Mouse (Mus musculus): Measurements from ENCODE around the gene Teddm1b.
A peak's percentile ranks its signal among the peaks of the same experiment; 100 is the strongest.
"Not testable (repeated sequence)": the region's sequence is repeated elsewhere in the genome, so short reads cannot be mapped to it uniquely, and the experiment has no call there.

Gene Teddm1b

DNA sequence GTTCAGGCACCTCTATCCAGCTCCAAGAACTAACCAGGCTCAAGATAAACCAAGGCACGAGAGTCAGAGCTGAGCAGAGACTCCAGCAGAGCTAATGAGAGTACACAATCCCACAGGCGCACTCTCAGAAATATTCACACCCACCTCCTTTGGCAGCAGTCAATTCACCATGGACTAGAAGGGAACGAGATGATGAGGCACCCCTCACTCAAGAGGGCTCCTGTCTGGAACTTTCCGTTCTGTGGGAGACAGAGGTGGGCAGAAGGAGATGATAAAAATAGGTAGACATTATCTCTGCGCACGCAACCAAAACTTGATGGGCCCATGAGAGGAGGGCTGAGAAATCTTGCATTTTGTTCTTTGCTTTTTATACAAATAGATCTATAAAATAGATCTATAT, at the start of gene Teddm1b:
Gene Teddm1b (plus strand): TSS at position 301 of the 400 bp plus-strand sequence.
- no peak for DNase-seq

DNA sequence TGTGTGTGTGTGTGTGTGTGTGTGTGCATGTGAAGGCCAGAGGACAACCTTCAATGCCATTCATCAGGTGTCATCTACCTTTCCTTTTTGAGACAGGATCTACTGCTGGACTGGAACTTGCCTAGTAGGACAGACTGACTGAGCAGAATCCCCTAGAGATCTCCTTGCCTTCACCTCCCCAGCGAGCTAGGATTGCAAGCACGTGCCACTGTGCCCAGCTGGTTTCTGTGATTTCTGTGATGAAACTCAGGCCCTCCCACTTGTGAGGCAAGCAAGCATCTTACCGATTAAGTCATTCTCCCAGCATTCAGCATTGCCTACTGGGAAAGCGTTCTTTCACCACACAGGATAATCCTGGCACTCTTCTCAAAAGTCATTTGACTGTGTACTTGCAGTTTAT, 43.4 kb upstream of the Teddm1b start:
- DNase-seq: no peak

GRCm38 (mm10) chr1:153836036-153836435, 38.1 kb upstream of the Teddm1b start:
- no peak for DNase-seq

GRCm38 (mm10) chr1:153842121-153842740, 31.9 kb upstream of the Teddm1b start:
- no peak for DNase-seq

DNA sequence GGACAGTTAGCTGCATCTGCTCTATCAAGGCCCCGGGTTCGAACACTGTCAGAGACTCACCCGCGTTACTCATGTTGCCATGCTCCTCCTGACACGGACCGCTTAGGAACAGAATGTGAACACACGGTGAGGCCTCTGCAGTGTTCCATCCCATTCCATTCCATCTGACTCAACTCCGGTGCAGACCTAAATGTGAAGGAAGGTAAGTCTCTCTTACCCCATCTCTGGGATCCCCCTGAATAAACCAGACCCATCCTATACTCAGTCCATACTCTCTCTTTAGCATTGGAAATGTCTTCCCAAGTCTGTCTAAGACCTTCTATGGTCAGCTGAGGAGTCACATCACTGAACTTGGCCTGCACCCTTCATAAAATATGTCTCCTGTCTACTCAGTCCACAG, 30.1 kb upstream of the Teddm1b start, which contains the start of gene Rgsl1:
Gene Rgsl1 (minus strand): TSS at position 101 of the 400 bp plus-strand sequence.
- DNase-seq: no peak

- DNase-seq: no peak
Measured at GRCm38 (mm10) chr1:153846420-153846819, 27.7 kb upstream of the Teddm1b start.

GRCm38 (mm10) chr1:153846867-153847266, 27.3 kb upstream of the Teddm1b start:
- DNase-seq: no peak

DNA sequence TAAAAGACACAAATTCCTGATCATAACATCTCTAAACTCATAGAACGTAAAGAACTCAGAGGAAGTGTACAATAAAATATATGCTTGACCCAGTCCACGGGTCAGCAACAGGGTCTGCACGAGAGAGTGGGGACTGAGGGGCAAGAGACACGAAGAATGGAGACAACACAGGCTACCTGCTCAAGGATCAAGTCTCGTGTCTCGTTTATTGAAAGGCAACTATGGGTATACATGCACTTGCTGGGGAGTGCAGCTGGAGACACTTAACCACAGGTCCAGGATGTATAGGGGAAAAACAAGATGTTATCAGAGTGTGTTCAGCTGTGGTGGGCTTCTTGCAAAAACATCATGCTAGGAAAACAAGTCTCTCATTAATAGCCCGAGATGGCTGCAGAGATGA, 21.4 kb upstream of the Teddm1b start:
- DNase-seq: not testable (repeated sequence)

DNA sequence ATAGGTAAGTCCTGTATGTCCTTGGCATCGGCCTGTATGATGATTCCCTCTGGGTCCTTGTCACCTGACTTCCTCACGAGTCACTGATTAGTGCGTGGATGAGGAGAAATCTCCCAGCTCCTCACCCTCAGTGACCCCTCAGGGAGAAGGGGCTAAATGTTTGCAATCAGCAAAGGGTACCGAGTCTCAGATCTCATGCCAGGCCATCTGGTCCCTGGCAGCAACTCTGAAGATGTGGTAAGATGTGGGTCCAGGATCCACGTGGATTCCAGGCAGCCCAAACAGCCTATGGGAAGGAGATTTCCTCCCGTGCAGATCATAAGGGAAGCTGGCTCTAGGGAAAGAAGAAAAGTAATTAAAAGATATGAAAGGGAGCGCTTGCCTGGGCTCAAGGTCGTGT, 18.2 kb upstream of the Teddm1b start:
- no peak for DNase-seq

- DNase-seq: not testable (repeated sequence)
Measured at GRCm38 (mm10) chr1:153880391-153880790, 6.2 kb downstream of the Teddm1b start.

- no peak for DNase-seq
Measured at GRCm38 (mm10) chr1:153886024-153886633, 12.0 kb downstream of the Teddm1b start.

- no peak for DNase-seq
Measured at GRCm38 (mm10) chr1:153890121-153890520, 16.0 kb downstream of the Teddm1b start.

DNA sequence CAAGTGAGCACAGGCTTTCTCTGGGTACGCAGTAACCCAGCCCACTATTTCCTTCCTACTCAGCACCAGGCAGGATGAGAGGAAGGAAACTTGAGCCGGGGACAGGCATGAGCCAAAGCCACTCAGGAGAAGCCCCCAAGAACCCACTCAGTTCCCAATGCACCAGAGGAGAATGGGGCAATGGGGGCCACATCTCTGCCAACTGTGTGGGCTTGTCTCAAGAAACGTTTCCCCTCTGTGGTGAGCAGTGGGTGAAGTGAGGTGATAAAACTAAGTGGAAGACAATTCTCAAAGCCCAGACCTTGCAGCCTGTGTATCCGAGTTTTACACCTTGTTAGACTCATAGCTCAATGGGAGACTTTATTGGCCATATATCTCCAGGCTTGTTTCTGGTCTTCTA, 17.3 kb downstream of the Teddm1b start, which contains the start of gene Teddm1a:
Gene Teddm1a (plus strand): TSS at position 301 of the 400 bp plus-strand sequence.
- no peak for DNase-seq

GRCm38 (mm10) chr1:153893746-153894145, 19.6 kb downstream of the Teddm1b start:
- DNase-seq: no peak

DNA sequence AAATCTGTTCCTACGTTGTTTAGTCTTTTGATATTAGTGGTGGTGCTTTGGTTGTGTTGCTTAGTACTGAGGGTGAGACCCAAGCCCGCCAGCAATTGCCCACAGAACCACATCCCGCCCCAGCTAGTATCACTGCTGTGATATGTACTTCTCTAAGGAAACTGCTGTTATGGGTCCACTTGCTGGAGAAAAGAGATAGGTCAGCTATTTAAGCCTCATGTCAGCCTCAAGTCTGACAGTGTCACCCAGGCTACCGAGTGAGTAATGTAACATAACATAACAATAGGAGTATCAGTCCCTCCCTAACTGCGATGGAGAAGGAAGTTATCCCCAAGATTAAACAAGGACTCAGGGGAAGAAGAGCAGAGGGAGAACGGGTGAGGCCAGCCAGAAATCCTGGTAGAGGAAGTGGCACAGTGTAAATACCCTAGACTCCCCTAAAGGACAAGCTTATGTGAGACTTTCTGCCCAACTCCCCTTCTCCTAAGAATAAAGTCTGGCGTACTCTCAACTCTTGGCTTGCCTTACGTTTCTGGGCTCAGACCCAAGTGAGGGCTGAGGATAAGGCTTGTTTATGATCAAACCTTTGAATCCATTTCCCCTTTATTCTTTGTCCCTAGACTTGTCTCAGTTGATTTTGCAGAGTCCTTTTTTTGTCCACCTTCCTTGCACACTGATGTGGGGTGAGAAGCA, 20.2 kb downstream of the Teddm1b start:
- DNase-seq: no peak

DNA sequence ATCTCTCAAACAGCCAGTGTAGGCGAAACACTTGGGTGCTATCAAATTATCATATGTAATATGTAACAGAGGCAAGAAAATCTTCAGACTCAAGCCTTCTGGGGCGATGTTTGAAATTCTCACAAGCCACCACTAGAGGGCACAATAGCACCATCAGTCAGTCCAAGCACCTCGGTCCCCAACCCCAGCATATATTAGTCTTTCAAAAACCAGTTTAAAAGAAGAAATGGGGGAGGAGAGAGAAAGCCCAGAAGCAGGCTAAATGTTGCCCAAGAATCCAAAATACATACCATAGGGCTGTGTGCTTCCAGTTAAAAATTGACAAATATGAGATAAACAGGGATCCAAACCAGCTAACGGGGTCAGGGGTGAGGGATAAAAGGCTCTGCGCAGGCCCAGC, 20.8 kb downstream of the Teddm1b start:
- DNase-seq: peak; percentile 56 to 77

DNA sequence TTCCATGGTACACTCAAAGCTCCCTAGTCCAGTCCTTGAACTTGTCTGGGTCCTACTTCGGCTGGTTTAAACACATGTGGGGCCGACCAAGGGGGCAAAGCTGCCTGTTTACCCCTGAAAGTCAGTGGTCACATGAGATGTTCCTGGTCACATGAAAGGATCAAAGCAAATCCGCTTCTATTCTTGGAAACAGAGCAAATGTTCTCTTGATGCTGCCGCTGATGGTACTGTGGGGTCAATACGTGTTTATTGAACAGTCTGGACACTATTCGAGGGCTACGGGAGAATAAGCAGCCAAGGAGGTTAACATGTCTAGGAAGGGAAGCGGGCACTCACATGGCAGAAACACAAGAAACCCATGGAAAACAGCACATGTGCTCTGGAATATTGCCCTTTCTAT, 23.1 kb downstream of the Teddm1b start:
- no peak for DNase-seq

DNA sequence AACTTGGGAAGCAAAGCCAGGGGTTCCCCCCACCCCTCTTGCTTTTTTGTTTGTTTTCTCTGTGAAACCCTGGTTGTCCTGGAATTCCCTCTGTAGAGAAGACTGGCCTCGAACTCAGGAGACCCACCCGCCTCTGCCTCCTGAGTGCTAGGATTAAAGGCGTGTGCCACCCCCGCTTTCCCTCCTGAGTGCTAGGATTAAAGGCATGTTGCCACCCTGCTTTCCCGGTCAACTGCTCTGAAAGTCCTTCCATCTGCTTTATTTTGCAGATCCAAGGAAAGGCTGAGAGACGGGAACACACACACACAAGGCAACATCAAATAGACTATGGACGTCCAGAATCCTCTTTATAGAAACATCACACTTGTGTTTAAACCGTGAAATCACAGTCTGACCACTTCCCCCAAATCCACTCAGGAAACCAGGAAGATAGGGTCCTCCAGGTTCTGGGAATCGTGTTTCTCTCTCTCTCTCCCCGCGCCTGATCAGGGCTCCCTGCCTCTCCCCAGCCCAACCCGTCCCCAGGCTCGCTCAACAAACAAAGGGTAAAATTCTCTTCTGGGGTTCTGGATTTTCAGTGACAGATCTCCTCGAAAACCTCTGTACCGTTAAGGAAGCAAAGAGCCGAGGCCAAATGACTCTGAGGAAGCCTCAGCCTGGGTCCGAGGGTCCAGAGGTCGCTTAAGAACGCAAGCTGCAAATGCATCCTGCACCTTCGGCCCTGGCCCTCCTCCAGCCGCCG, 25.0 kb downstream of the Teddm1b start:
- no peak for DNase-seq

- DNase-seq: peak; percentile 98
Measured at GRCm38 (mm10) chr1:153899731-153900380, 25.7 kb downstream of the Teddm1b start, which contains the start of the genes Glul and Teddm2. Gene Glul (plus strand): TSS chr1:153899944. Gene Teddm2 (minus strand): TSS chr1:153900228.

- DNase-seq: no peak
Measured at GRCm38 (mm10) chr1:153900381-153900780, 26.2 kb downstream of the Teddm1b start.

DNA sequence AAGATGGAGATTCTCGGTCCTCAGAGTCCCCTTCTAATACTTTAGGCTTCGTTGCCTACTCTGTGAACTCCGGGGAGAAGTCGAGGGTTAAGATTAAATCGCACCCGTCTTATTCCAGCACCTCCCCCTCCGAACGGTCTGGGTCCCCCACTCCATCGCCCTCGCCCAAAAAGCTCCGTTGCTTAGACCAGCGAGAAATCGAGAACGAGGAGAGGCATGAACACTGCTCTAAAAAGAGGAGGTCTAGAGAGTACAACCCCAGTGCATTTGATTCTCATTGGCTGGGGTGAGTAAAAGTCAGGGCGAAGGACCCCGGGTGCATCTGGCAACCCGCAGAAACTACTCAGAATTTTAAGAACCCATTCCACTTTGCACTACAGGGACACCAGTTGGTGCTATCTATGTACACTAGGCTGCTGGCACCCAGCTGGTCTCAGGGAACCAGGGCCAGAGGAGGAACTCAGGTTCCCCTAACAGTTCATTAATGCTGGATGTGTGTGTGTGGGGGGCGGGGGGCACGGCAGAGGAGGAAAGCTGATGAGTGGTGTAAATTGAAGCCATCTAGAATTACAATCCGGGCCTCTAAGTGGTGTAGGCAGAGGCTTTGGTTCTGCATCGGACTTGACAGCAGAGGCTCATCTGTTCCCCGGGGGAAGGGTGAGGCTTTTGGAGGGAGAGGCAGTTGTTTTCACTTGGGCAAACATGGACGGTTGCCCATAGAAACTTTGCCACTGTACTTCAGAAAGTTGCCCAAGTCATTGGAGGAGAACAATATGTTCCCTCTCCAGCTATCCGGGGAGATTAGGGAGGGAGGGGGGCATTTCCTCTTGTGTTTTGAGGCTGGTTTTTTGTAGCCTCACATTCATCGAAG, 26.9 kb downstream of the Teddm1b start:
- peak in 1 of 2 experiments; percentile 62 for DNase-seq

DNA sequence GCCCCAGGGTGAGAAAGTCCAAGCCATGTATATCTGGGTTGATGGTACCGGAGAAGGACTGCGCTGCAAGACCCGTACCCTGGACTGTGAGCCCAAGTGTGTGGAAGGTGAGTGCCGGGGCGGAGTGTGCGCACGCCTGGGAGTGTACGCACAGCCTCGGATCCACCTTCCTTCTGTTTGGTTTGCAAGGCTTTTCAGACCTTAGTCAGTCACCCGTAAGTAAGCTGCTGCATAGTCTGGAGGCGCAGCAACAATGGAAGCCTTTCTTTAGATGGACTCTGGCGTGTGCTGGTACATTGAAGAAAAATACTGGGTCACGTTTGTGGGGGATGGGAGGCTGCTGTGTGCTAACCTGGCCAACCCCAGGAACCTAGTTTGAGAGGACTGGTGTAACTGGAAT, 28.9 kb downstream of the Teddm1b start:
- DNase-seq: no peak
